Mouse (Mus musculus) CH12.LX (cell line): ENCODE measurements around the gene Traf5. TPM values are rescaled to one million over a fixed set of nuclear protein-coding genes. Genes with fewer than 3 reads are reported as not detected.
A peak's percentile ranks its signal among the peaks of the same experiment; 100 is the strongest.

Experiments used
- DNase-seq: peaks from one replicate; pipeline ENCODE4 v3.0.0-alpha.2; 2013; ENCODE audit errors: extremely low read depth
- H3K27ac ChIP-seq: 2 replicates; pipeline ENCODE4 v1.5.1; 2012; ENCODE audit warnings: low read depth, mild to moderate bottlenecking, control low read depth, moderate library complexity; ENCODE audit not compliant: insufficient read depth
- H3K27me3 ChIP-seq: replicated peaks from 2 replicates; pipeline ENCODE3; 2012; ENCODE audit warnings: inconsistent platforms
- H3K36me3 ChIP-seq, 2 experiments: replicated peaks in 1 of 2; 2 replicates each; pipeline versions ENCODE3 to v1.6.1; 2012; ENCODE audit warnings: inconsistent platforms in 1 of 2, low read length in 1 of 2, mild to moderate bottlenecking in 1 of 2, mixed read lengths in 1 of 2, moderate library complexity in 1 of 2; ENCODE audit not compliant: control insufficient read depth in 1 of 2, insufficient read depth in 1 of 2
- H3K4me1 ChIP-seq, 2 experiments: 2 replicates each; pipeline ENCODE4 v1.6.1; 2012; ENCODE audit warnings: inconsistent platforms in 1 of 2, moderate library complexity in 1 of 2; ENCODE audit not compliant: insufficient read depth in 2 of 2, control insufficient read depth in 1 of 2
- H3K4me2 ChIP-seq: 2 replicates; pipeline ENCODE4 v1.6.1; 2012; ENCODE audit warnings: low read depth, mild to moderate bottlenecking, control low read depth; ENCODE audit not compliant: poor library complexity, insufficient read depth, severe bottlenecking
- H3K4me3 ChIP-seq, 3 experiments: fragments of 150-350 bp in 1 of 3; sonication (generic) in 1 of 3; replicated peaks in 1 of 3; 2 replicates each; pipeline versions ENCODE3 to v1.5.1; 2011 to 2012; ENCODE audit warnings: low read depth in 2 of 3, low read length in 2 of 3, mild to moderate bottlenecking in 2 of 3, moderate library complexity in 2 of 3, control low read depth in 1 of 3, improper control_type of control experiment in 1 of 3, inconsistent platforms in 1 of 3, mixed read lengths in 1 of 3; ENCODE audit not compliant: poor library complexity in 1 of 3
- H3K79me2 ChIP-seq: replicated peaks from 2 replicates; pipeline ENCODE4 v1.6.1; 2012; ENCODE audit warnings: mild to moderate bottlenecking, moderate library complexity; ENCODE audit not compliant: control insufficient read depth, poor library complexity, insufficient read depth, severe bottlenecking; ENCODE audit errors: extremely low read depth
- H3K9ac ChIP-seq: 2 replicates; pipeline ENCODE4 v1.6.1; 2012; ENCODE audit warnings: low read depth, mild to moderate bottlenecking, control low read depth, moderate library complexity; ENCODE audit not compliant: insufficient read depth
- H3K9me3 ChIP-seq: replicated peaks from 2 replicates; pipeline ENCODE3; 2012; ENCODE audit warnings: low read length, inconsistent platforms, mixed read lengths
- BHLHE40 ChIP-seq: IDR thresholded peaks from 2 replicates; pipeline ENCODE4 v1.6.1; 2011; ENCODE audit warnings: mild to moderate bottlenecking, low read depth, low read length, improper control_type of control experiment
- CHD1 ChIP-seq: IDR thresholded peaks from 2 replicates; pipeline ENCODE4 v1.6.1; 2012; ENCODE audit warnings: low read depth, low read length, improper control_type of control experiment, inconsistent platforms
- CHD2 ChIP-seq: IDR thresholded peaks from 2 replicates; pipeline ENCODE4 v1.6.1; 2011; ENCODE audit warnings: low read length, improper control_type of control experiment
- ELF1 ChIP-seq: IDR thresholded peaks from 2 replicates; pipeline ENCODE4 v1.6.1; 2014; ENCODE audit warnings: low read depth, mild to moderate bottlenecking, inconsistent platforms, low read length, improper control_type of control experiment
- EP300 ChIP-seq: IDR thresholded peaks from 2 replicates; pipeline ENCODE4 v1.6.1; 2011; ENCODE audit warnings: low read length, improper control_type of control experiment
- GABPA ChIP-seq: IDR thresholded peaks from 2 replicates; pipeline ENCODE4 v1.6.1; 2012; ENCODE audit warnings: low read depth, low read length, improper control_type of control experiment, inconsistent platforms; ENCODE audit not compliant: insufficient replicate concordance
- IRF4 ChIP-seq: IDR thresholded peaks from 2 replicates; pipeline ENCODE4 v1.6.1; 2014; ENCODE audit warnings: low read depth, mild to moderate bottlenecking, inconsistent platforms, low read length, improper control_type of control experiment
- JUN ChIP-seq: IDR thresholded peaks from 2 replicates; pipeline ENCODE4 v1.6.1; 2011; ENCODE audit warnings: low read depth, mild to moderate bottlenecking, low read length, improper control_type of control experiment, moderate library complexity; ENCODE audit not compliant: insufficient read depth
- JUND ChIP-seq: conservative IDR thresholded peaks from 2 replicates; pipeline ENCODE4 v1.6.1; 2011; ENCODE audit warnings: low read depth, low read length, improper control_type of control experiment
- MAFK ChIP-seq: IDR thresholded peaks from 2 replicates; pipeline ENCODE4 v1.6.1; 2011; ENCODE audit warnings: low read length, improper control_type of control experiment; ENCODE audit not compliant: insufficient replicate concordance
- MEF2A ChIP-seq: IDR thresholded peaks from 2 replicates; pipeline ENCODE4 v1.6.1; 2014; ENCODE audit warnings: low read depth, mild to moderate bottlenecking, inconsistent platforms, low read length, improper control_type of control experiment, borderline replicate concordance
- MXI1 ChIP-seq: IDR thresholded peaks from 2 replicates; pipeline ENCODE4 v1.6.1; 2011; ENCODE audit warnings: mild to moderate bottlenecking, low read depth, low read length, improper control_type of control experiment
- MYC ChIP-seq: IDR thresholded peaks from 2 replicates; pipeline ENCODE4 v1.6.1; 2011; ENCODE audit warnings: low read depth, mild to moderate bottlenecking, improper control_type of control experiment, low read length
- POLR2AphosphoS2 ChIP-seq: IDR thresholded peaks from 2 replicates; pipeline ENCODE4 v1.6.1; 2011; ENCODE audit warnings: low read depth, low read length, improper control_type of control experiment
- RAD21 ChIP-seq: IDR thresholded peaks from 2 replicates; pipeline ENCODE4 v1.6.1; 2011; ENCODE audit warnings: low read depth, mild to moderate bottlenecking, low read length, improper control_type of control experiment, moderate library complexity
- SIN3A ChIP-seq: IDR thresholded peaks from 2 replicates; pipeline ENCODE4 v1.6.1; 2012; ENCODE audit warnings: low read length, improper control_type of control experiment, inconsistent platforms
- SMC3 ChIP-seq: IDR thresholded peaks from 2 replicates; pipeline ENCODE4 v1.6.1; 2011; ENCODE audit warnings: low read depth, low read length, improper control_type of control experiment
- TBP ChIP-seq: conservative IDR thresholded peaks from 2 replicates; pipeline ENCODE4 v1.6.1; 2011; ENCODE audit warnings: low read depth, low read length, improper control_type of control experiment
- TCF12 ChIP-seq: IDR thresholded peaks from 2 replicates; pipeline ENCODE4 v1.6.1; 2014; ENCODE audit warnings: low read depth, mild to moderate bottlenecking, inconsistent platforms, low read length, improper control_type of control experiment
- UBTF ChIP-seq: IDR thresholded peaks from 2 replicates; pipeline ENCODE4 v1.6.1; 2012; ENCODE audit warnings: low read depth, mild to moderate bottlenecking, inconsistent platforms, low read length, improper control_type of control experiment, moderate library complexity
- ZMIZ1 ChIP-seq: IDR thresholded peaks from 2 replicates; pipeline ENCODE4 v1.6.1; 2012; ENCODE audit warnings: low read depth, mild to moderate bottlenecking, inconsistent platforms, low read length, improper control_type of control experiment
- ZNF384 ChIP-seq: IDR thresholded peaks from 2 replicates; pipeline ENCODE4 v1.6.1; 2012; ENCODE audit warnings: low read depth, low read length, improper control_type of control experiment, inconsistent platforms
- dilution Hi-C: fragments of 300-500 bp; cut with MboI; formaldehyde crosslinking; loops from 2 replicates; pipeline ENCODE4 v1.14.3; 2020; ENCODE audit warnings: low sequenced_read_pairs; ENCODE audit not compliant: extremely low pct_unique_long_range_greater_than_20kb, extremely low pct_ligation_motif_present
- in situ Hi-C: fragments of 300-500 bp; cut with MboI; formaldehyde crosslinking; loops from 3 replicates; pipeline ENCODE4 v1.14.3; 2019; ENCODE audit warnings: low sequenced_read_pairs, low pct_ligation_motif_present, low pct_unique_long_range_greater_than_20kb, mixed read lengths
- polyA plus RNA-seq: library from polyadenylated mRNA; unstranded; fragments of >175 nt; gene quantifications from 2 replicates; pipeline ENCODE4 v1.2.1, GENCODE M21; 2012; ENCODE audit warnings: low read depth; ENCODE audit not compliant: insufficient read length
- total RNA-seq, 2 experiments: library from RNA; depleted of rRNA; stranded (reverse); fragments of 300-350 nt in 1 of 2; fragments of >200 nt in 1 of 2; gene quantifications; 2 replicates each; pipeline ENCODE4 v1.2.3; 2012 to 2014

The Traf5 gene
- total and polyA plus RNA-seq, 3 experiments, result 21.3 to 38.7 (median 32.3) TPM

DNA sequence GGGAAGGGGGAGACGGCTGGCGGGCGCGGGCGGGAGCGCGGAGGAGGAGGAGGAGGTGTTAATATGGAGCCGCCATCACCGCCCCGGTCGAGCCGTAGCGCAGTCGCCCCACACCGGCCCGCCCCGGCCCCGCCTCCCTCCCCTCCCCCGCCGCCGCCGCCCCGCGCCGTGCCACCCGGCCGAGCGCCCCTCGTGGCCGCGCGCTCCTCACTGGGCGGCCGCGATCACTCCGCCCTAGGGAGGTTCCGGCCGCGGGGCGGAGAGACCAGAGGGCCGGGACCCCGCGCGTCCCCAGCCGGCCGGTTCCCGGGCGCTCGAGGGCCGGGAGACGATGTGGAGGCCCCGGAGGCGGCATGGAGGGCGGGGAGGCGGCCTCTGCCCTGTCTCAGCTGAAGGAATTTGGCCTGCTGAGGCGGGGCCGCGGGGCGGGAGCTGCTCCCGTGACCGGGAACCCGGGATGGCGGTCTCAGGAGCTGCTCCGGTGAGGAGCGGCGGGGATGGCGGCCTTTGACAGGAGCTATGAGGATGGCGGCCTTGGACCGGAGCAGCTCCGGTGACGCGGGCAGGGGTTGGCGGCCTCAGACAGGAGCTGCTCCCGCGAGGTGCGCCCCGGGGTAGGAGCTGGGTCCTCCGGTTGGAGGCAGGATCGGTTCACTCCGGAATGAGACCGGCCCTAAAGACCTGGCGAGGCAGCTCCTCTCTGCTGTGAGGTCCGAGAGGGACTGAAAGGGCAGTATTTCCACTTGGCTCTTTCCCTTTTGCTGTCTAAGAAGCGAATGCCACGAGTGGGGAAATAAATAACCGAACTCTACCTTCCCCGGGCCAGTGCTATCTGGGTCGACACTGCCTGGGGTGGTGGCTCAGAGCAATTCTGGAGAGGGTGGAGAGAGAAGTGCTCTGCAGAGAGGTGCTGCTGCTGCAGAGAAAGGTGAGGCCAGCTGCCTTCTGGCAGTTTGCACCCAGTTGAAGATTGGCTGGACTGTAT lies 45.9 kb upstream of the Traf5 start, which contains the start of gene Rcor3 (continued):
- TF ChIP-seq ELF1, result no peak
- TF ChIP-seq IRF4, result no peak
- no peak for TF ChIP-seq EP300
- no peak for TF ChIP-seq JUN
- TF ChIP-seq SIN3A, result peak; percentile 47; the same call in 1 of the 2 replicates
- no peak for TF ChIP-seq MYC
- no peak for TF ChIP-seq RAD21
- peak; percentile 39; the same call in 1 of the 2 replicates for TF ChIP-seq MXI1
- TF ChIP-seq MEF2A, result no peak
- no peak for TF ChIP-seq SMC3
- no peak for TF ChIP-seq MAFK
- TF ChIP-seq TCF12, result no peak; the same call in 1 of the 2 replicates
- TF ChIP-seq ZNF384, result no peak
- no peak for TF ChIP-seq CHD2
- peak; percentile 38; the same call in 1 of the 2 replicates for TF ChIP-seq BHLHE40
- TF ChIP-seq POLR2AphosphoS2, result no peak
- TF ChIP-seq ZMIZ1, result no peak
- TF ChIP-seq GABPA, result no peak

DNA sequence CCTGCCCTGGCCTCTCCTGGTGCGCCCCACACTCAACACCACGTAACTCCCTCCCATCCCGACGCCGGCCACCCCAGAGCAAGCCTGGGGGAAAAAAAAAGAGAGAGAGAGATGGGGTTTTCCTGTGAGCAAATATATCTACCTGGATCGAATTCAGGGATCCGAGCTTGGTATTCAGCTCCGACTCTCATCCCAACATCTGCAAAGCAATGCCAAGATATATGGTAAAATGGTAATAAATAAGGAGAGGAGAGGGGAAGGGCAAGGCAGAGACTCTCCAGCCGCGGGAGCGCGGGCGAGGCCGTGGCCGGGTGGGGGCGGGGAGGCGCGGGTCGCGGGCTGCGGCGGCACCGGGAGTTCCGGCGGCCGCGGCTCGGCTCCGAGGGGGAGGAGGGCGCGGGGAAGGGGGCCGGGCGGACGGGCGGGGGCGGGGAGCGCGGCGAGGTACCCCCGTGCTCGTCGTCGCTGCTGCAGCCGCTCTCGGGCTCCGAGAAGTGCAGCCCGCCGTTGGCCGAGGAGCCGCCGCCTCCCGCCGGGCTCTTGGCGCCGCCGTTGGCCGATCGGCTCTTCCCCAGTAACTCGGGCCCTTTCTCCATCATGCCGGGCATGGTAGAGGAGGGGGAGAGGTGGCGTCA lies 45.0 kb upstream of the Traf5 start:
- dilution Hi-C loops (no loop called here), in situ Hi-C loops (no loop called here)
- DNase-seq, result peak; percentile 17
- Histone ChIP-seq H3K4me3 (peak overlapping the region; percentile 72 to 97 (median 74)), H3K79me2 (no peaks in the 10 kb centered on the region), H3K9me3 (no peaks in the 10 kb centered on the region), H3K27ac (peak overlapping the region; percentile 37; the same call in 1 of the 2 replicates), H3K4me2 (peak overlapping the region; percentile 68), H3K9ac (peak overlapping the region; percentile 90), H3K4me1 (peaks cover 0 to 8% of the 10 kb centered on the region in 2 experiments; a peak in 2 of 4 replicates)
- TF ChIP-seq EP300 (no peak), UBTF (peak; percentile 35; the same call in 1 of the 2 replicates), CHD1 (no peak), SIN3A (0 out of 2 replicates have a peak, but pooled peaks have one; percentile 12), TBP (no peak), ZNF384 (peak; percentile 34; the same call in 1 of the 2 replicates), ZMIZ1 (no peak), POLR2AphosphoS2 (no peak), MYC (no peak), JUND (no peak)
- TF ChIP-seq, all 38 proteins: peak for 3
- Histone ChIP-seq H3K27me3 (peaks cover 9% of the 10 kb centered on the region), H3K36me3 (peaks cover 0 to 3% of the 10 kb centered on the region in 2 experiments)
